ENCODE assay signal across 22 mouse cellular contexts in genomic region chr4:61976159-61976558, GRCm38 (mm10).
DNase-seq lines count a peak whose midpoint lies in the region; ATAC-seq and TF ChIP-seq lines count a peak whose summit lies in the region.
"Had no signal": no experiment of that assay in that cellular context is flagged by ENCODE, and none has a peak within 500 bp of the region (broad histone marks: within the 10 kb centered on the region; RNA-seq: fewer than 3 reads in every experiment).

No protein-coding gene starts in this region.

- no peaks in the 10 kb centered on the region for H3K36me3 ChIP-seq in kidney, embryonic 16.5 days (ENCODE audit: insufficient read depth, low read length)
- H3K36me3 ChIP-seq in liver, embryonic 16.5 days (ENCODE audit: control insufficient read depth, insufficient read depth): no peaks in the 10 kb centered on the region
- H3K36me3 ChIP-seq in liver, embryonic 11.5 days (ENCODE audit: control insufficient read depth, insufficient read depth, low read length): no peaks in the 10 kb centered on the region
- H3K36me3 ChIP-seq: embryonic facial prominence, embryonic 13.5 days; embryonic facial prominence, embryonic 15.5 days; forebrain, embryonic 10.5 days; forebrain, embryonic 12.5 days had no signal

- no peak overlapping the region for H3K4me2 ChIP-seq in kidney, embryonic 16.5 days (replicated peaks; ENCODE audit: low read depth, low read length)
- H3K4me2 ChIP-seq in liver, embryonic 16.5 days (ENCODE audit: low read depth, low read length): no peak overlapping the region
- no peak overlapping the region for H3K4me2 ChIP-seq in liver, embryonic 11.5 days
- H3K4me2 ChIP-seq: embryonic facial prominence, embryonic 13.5 days; embryonic facial prominence, embryonic 15.5 days; forebrain, embryonic 12.5 days had no signal

- no peaks in the 10 kb centered on the region for H3K9me3 ChIP-seq in kidney, embryonic 16.5 days (ENCODE audit: low read length)
- no peaks in the 10 kb centered on the region for H3K9me3 ChIP-seq in liver, embryonic 16.5 days (replicated peaks; ENCODE audit: control insufficient read depth, low read length)
- H3K9me3 ChIP-seq in liver, embryonic 11.5 days (ENCODE audit: control insufficient read depth, low read length): 0 out of 2 replicates have a peak, but pooled peaks cover 2% of the 10 kb centered on the region
- H3K9me3 ChIP-seq: embryonic facial prominence, embryonic 13.5 days; embryonic facial prominence, embryonic 15.5 days; forebrain, embryonic 12.5 days had no signal

- no peaks in the 10 kb centered on the region for H3K27me3 ChIP-seq in kidney, embryonic 16.5 days (ENCODE audit: insufficient read depth, low read length)
- H3K27me3 ChIP-seq in liver, embryonic 16.5 days (ENCODE audit: control insufficient read depth, insufficient read depth, low read depth, low read length): no peaks in the 10 kb centered on the region
- no peaks in the 10 kb centered on the region for H3K27me3 ChIP-seq in liver, embryonic 11.5 days (replicated peaks; ENCODE audit: control insufficient read depth, insufficient read depth, low read length)
- H3K27me3 ChIP-seq: embryonic facial prominence, embryonic 13.5 days; embryonic facial prominence, embryonic 15.5 days; forebrain, embryonic 12.5 days had no signal

- 91% methylated on average over 7 of the region's 7 CpGs for WGBS in kidney, embryonic 16.5 days
- 63% methylated on average over 7 of the region's 7 CpGs for WGBS in liver, embryonic 16.5 days (ENCODE audit: insufficient replicate concordance)
- WGBS in liver, embryonic 11.5 days: 86% methylated on average over 7 of the region's 7 CpGs
- WGBS in lung, adult 2 months: 85% methylated on average over 7 of the region's 7 CpGs

- H3K27ac ChIP-seq in kidney, embryonic 16.5 days (ENCODE audit: low read length): no peak overlapping the region
- H3K27ac ChIP-seq in liver, embryonic 16.5 days (ENCODE audit: low read length): no peak overlapping the region
- H3K27ac ChIP-seq in liver, embryonic 11.5 days (ENCODE audit: low read depth, low read length): no peak overlapping the region
- H3K27ac ChIP-seq: embryonic facial prominence, embryonic 13.5 days; embryonic facial prominence, embryonic 15.5 days; forebrain, embryonic 10.5 days; forebrain, embryonic 12.5 days had no signal

- no peak overlapping the region for H3K4me3 ChIP-seq in kidney, embryonic 16.5 days (ENCODE audit: low read length)
- no peak overlapping the region for H3K4me3 ChIP-seq in liver, embryonic 16.5 days (ENCODE audit: low read depth, low read length)
- no peak overlapping the region for H3K4me3 ChIP-seq in liver, embryonic 11.5 days (ENCODE audit: low read depth, low read length)
- H3K4me3 ChIP-seq in lung, adult 2 months (replicated peaks; ENCODE audit: extremely low read depth, low read depth, low read length): no peak overlapping the region
- H3K4me3 ChIP-seq: embryonic facial prominence, embryonic 13.5 days; embryonic facial prominence, embryonic 15.5 days; erythroblast, embryonic 14.5 days; forebrain, embryonic 10.5 days; forebrain, embryonic 12.5 days had no signal

- no peak for TF ChIP-seq POLR2A in lung, adult 2 months (IDR thresholded peaks at IDR 0.05; ENCODE audit: borderline replicate concordance, extremely low read depth, low read depth, low read length)

- H3K9ac ChIP-seq in kidney, embryonic 16.5 days (replicated peaks; ENCODE audit: low read length): no peak overlapping the region
- no peak overlapping the region for H3K9ac ChIP-seq in liver, embryonic 16.5 days (ENCODE audit: low read depth, low read length)
- no peak overlapping the region for H3K9ac ChIP-seq in liver, embryonic 11.5 days (ENCODE audit: low read depth, low read length)
- H3K9ac ChIP-seq: embryonic facial prominence, embryonic 13.5 days; embryonic facial prominence, embryonic 15.5 days; forebrain, embryonic 12.5 days had no signal

- no peak for ATAC-seq in kidney, embryonic 16.5 days (ENCODE audit: low FRiP score, low TSS enrichment)
- peak; percentile 69 for ATAC-seq in liver, embryonic 16.5 days (ENCODE audit: low read depth)
- no peak for ATAC-seq in liver, embryonic 11.5 days (replicated peaks; ENCODE audit: low FRiP score)
- ATAC-seq: forebrain, embryonic 14.5 days had no signal

- H3K4me1 ChIP-seq in kidney, embryonic 16.5 days (ENCODE audit: insufficient read depth, low read length): no peaks in the 10 kb centered on the region
- H3K4me1 ChIP-seq in liver, embryonic 16.5 days (ENCODE audit: control insufficient read depth, low read depth, low read length): no peaks in the 10 kb centered on the region
- no peaks in the 10 kb centered on the region for H3K4me1 ChIP-seq in liver, embryonic 11.5 days (replicated peaks; ENCODE audit: control insufficient read depth, insufficient read depth, low read length)
- no peaks in the 10 kb centered on the region for H3K4me1 ChIP-seq in lung, adult 2 months (ENCODE audit: control insufficient read depth, insufficient read depth, low read length)
- H3K4me1 ChIP-seq: embryonic facial prominence, embryonic 13.5 days; embryonic facial prominence, embryonic 15.5 days; forebrain, embryonic 10.5 days; forebrain, embryonic 12.5 days had no signal

- peak; percentile 25 for DNase-seq in kidney, adult 9 months
- no peak for DNase-seq in liver, embryonic 11.5 days (ENCODE audit: low spot score)
- DNase-seq in yolk sac, embryonic 10.5 days (ENCODE audit: low spot score): peak; percentile 35
- DNase-seq in lung, adult 2 months: no peak
- DNase-seq: adrenal gland, adult 2 months; adrenal gland, postnatal 10 days; adrenal gland, postnatal 25 days; cerebellum, adult 11 months; cerebellum, adult 18-20 months; cerebellum, adult 8-10 months; cerebellum, adult 9-11 months; cerebellum, postnatal 14 days; cerebellum, postnatal 36 days; embryo, embryonic 11 days had no signal

- TF ChIP-seq CTCF in lung, adult 2 months (IDR thresholded peaks at IDR 0.05; ENCODE audit: insufficient read depth, low read length): no peak

Comparison
In these comparisons a context has a peak if more than half of its experiments do, and no peak if none do; other contexts are left out.
1. DNase-seq: peak in kidney, adult 9 months (single experiment) and yolk sac, embryonic 10.5 days (single experiment); none in liver, embryonic 11.5 days (single experiment) and lung, adult 2 months (single experiment).